Mouse (Mus musculus) gonadal fat pad, adult 2 months (tissue): ENCODE results near the gene Heatr5a. TPM values are rescaled to one million over a fixed set of nuclear protein-coding genes. Genes with fewer than 3 reads are reported as not detected.

ENCODE experiments used
- DNase-seq: peaks from one replicate; pipeline ENCODE4 v3.0.0-alpha.2; 2012; ENCODE audit warnings: low read depth
- polyA plus RNA-seq: library from polyadenylated mRNA; depleted of rRNA; stranded (reverse); fragments of >200 nt; gene quantifications from 2 replicates; pipeline ENCODE4 v1.2.3, GENCODE M21; 2012; rRNA removed

Gene Heatr5a
- polyA plus RNA-seq, 1 experiment, result 36.6 TPM

GRCm38 (mm10) chr12:51847953-51848680, 123.0 kb downstream of the Heatr5a start:
- DNase-seq, result no peak

- no peak for DNase-seq
These were observed 125.9 kb downstream of the Heatr5a start for GRCm38 (mm10) chr12:51845261-51845660.

GRCm38 (mm10) chr12:51844771-51845256, 126.3 kb downstream of the Heatr5a start:
- peak; percentile 96 for DNase-seq

- DNase-seq, result no peak
These were observed 127.3 kb downstream of the Heatr5a start for GRCm38 (mm10) chr12:51843576-51844520.

- no peak for DNase-seq
These were observed 128.8 kb downstream of the Heatr5a start for GRCm38 (mm10) chr12:51842081-51842864.

- no peak for DNase-seq
These were observed 131.3 kb downstream of the Heatr5a start for GRCm38 (mm10) chr12:51839856-51840255.

- no peak for DNase-seq
These were observed 135.9 kb downstream of the Heatr5a start for GRCm38 (mm10) chr12:51835219-51835618.

- no peak for DNase-seq
These were observed 139.2 kb downstream of the Heatr5a start for GRCm38 (mm10) chr12:51831931-51832330.

GRCm38 (mm10) chr12:51831296-51831695, 139.8 kb downstream of the Heatr5a start:
- DNase-seq, result no peak

- DNase-seq, result no peak
These were observed 140.4 kb downstream of the Heatr5a start for GRCm38 (mm10) chr12:51830671-51831070.

- no peak for DNase-seq
These were observed 141.1 kb downstream of the Heatr5a start for GRCm38 (mm10) chr12:51830077-51830402.

- DNase-seq, result no peak
These were observed 141.6 kb downstream of the Heatr5a start, which contains the start of gene Hectd1 for GRCm38 (mm10) chr12:51829290-51830076. TSS of gene Hectd1 (minus strand) at chr12:51829536.

- no peak for DNase-seq
These were observed 142.3 kb downstream of the Heatr5a start for GRCm38 (mm10) chr12:51828716-51829289.

- DNase-seq, result no peak
These were observed 143.0 kb downstream of the Heatr5a start for GRCm38 (mm10) chr12:51827958-51828650.

Other genes with a start within 250 kb of the Heatr5a start
- 24.2 and 30.2 TPM in 2 replicates for gene Hectd1, start 141.8 kb downstream of the Heatr5a start, polyA plus RNA-seq
- 7.9 and 14.6 TPM in 2 replicates for gene Dtd2, start 35.2 kb upstream of the Heatr5a start, polyA plus RNA-seq
- 0.11 TPM in 1 of 2 replicates, not detected in the other for gene Gpr33, start 56.7 kb upstream of the Heatr5a start, polyA plus RNA-seq
- gene Nubpl, start 126.4 kb upstream of the Heatr5a start, polyA plus RNA-seq, result 2.8 and 3.1 TPM in 2 replicates